Mouse (Mus musculus) cerebellum, adult 2 months (tissue): ENCODE data around the gene Dyrk3. TPM values are rescaled to one million over a fixed set of nuclear protein-coding genes. Genes with fewer than 3 reads are reported as not detected.

Experiments used
- DNase-seq, 2 experiments: peaks; one replicate each; pipeline ENCODE4 v3.0.0; 2021
- H3K27ac ChIP-seq: fragments of 200-500 bp; 2 replicates; pipeline ENCODE4 v1.5.1; 2012; ENCODE audit warnings: low read length, control low read depth, inconsistent platforms; ENCODE audit not compliant: insufficient read depth
- H3K27me3 ChIP-seq: fragments of 200-500 bp; 2 replicates; pipeline ENCODE4 v1.6.1; 2012; ENCODE audit warnings: inconsistent platforms, mild to moderate bottlenecking, low read length, moderate library complexity; ENCODE audit not compliant: control insufficient read depth, insufficient read depth
- H3K4me1 ChIP-seq: fragments of 200-500 bp; 2 replicates; pipeline ENCODE4 v1.6.1; 2011; ENCODE audit warnings: low read length; ENCODE audit not compliant: control insufficient read depth, insufficient read depth
- H3K4me3 ChIP-seq: fragments of 200-500 bp; replicated peaks from 2 replicates; pipeline ENCODE3; 2011; ENCODE audit warnings: mild to moderate bottlenecking, low read depth, low read length, control low read depth; ENCODE audit not compliant: insufficient read depth
- CTCF ChIP-seq: fragments of 200-500 bp; IDR thresholded peaks from 2 replicates; pipeline ENCODE4 v1.5.1; 2011; ENCODE audit warnings: low read depth, mild to moderate bottlenecking, control low read depth, low read length, moderate library complexity, borderline replicate concordance; ENCODE audit not compliant: insufficient read depth
- POLR2A ChIP-seq: fragments of 200-500 bp; IDR thresholded peaks from 2 replicates; pipeline ENCODE4 v1.6.1; 2011; ENCODE audit warnings: low read length, control low read depth, borderline replicate concordance; ENCODE audit not compliant: insufficient read depth
- WGBS: fragments of 180-500 bp; shearing (Covaris S2); methylation state at CpG from one replicate; pipeline ENCODE4 v1.1.7; 2018; 5-methylcytosine and 5-hydroxymethylcytosine counted together
- polyA plus RNA-seq: library from polyadenylated mRNA; depleted of rRNA; stranded (reverse); fragments of >200 nt; gene quantifications from 2 replicates; pipeline ENCODE4 v1.2.3, GENCODE M21; 2012

The Dyrk3 gene
- polyA plus RNA-seq, 1 experiment = 2.9 TPM

- H3K4me1 ChIP-seq = peaks cover 23% of the 10 kb centered on the region
- TF ChIP-seq CTCF (no peak), POLR2A (no peak)
- H3K27me3 ChIP-seq = no peaks in the 10 kb centered on the region
- DNase-seq = no peak
- H3K27ac ChIP-seq = no peak overlapping the region
- no peak overlapping the region for H3K4me3 ChIP-seq
- WGBS = 78% methylated on average over 3 of the region's 3 CpGs
Measured at GRCm38 (mm10) chr1:131091481-131091880, 46.7 kb downstream of the Dyrk3 start.

- H3K4me3 ChIP-seq = no peak overlapping the region
- no peaks in the 10 kb centered on the region for H3K27me3 ChIP-seq
- no peak overlapping the region for H3K27ac ChIP-seq
- H3K4me1 ChIP-seq = peaks cover 23% of the 10 kb centered on the region
- 72% methylated on average over 4 of the region's 4 CpGs for WGBS
- no peak for DNase-seq
- no peak for TF ChIP-seq CTCF
- no peak for TF ChIP-seq POLR2A
Measured at GRCm38 (mm10) chr1:131090877-131091276, 47.3 kb downstream of the Dyrk3 start.

- H3K4me1 ChIP-seq = peaks cover 22% of the 10 kb centered on the region
- DNase-seq = no peak
- no peaks in the 10 kb centered on the region for H3K27me3 ChIP-seq
- H3K27ac ChIP-seq = no peak overlapping the region
- TF ChIP-seq POLR2A (no peak), CTCF (no peak)
- H3K4me3 ChIP-seq = no peak overlapping the region
- WGBS = 55% methylated on average over 5 of the region's 5 CpGs
Measured at GRCm38 (mm10) chr1:131090261-131090660, 47.9 kb downstream of the Dyrk3 start.

GRCm38 (mm10) chr1:131089525-131090127, 48.5 kb downstream of the Dyrk3 start:
- Histone ChIP-seq H3K27ac (no peak overlapping the region), H3K4me1 (peaks cover 22% of the 10 kb centered on the region), H3K27me3 (no peaks in the 10 kb centered on the region), H3K4me3 (no peak overlapping the region)
- no peak for TF ChIP-seq CTCF
- no peak for TF ChIP-seq POLR2A
- DNase-seq = no peak
- WGBS = 66% methylated on average over 2 of the region's 2 CpGs

- Histone ChIP-seq H3K27me3 (no peaks in the 10 kb centered on the region), H3K27ac (no peak overlapping the region), H3K4me3 (no peak overlapping the region), H3K4me1 (peaks cover 22% of the 10 kb centered on the region)
- no peak for TF ChIP-seq CTCF
- TF ChIP-seq POLR2A = no peak
- DNase-seq = no peak
- WGBS = 49% methylated on average over 11 of the region's 11 CpGs
Measured at GRCm38 (mm10) chr1:131088547-131088946, 49.6 kb downstream of the Dyrk3 start.

- TF ChIP-seq POLR2A (no peak), CTCF (no peak)
- Histone ChIP-seq H3K4me3 (no peak overlapping the region), H3K4me1 (peaks cover 22% of the 10 kb centered on the region), H3K27ac (no peak overlapping the region), H3K27me3 (no peaks in the 10 kb centered on the region)
- WGBS = 75% methylated on average over 7 of the region's 7 CpGs
- DNase-seq = no peak
Measured at GRCm38 (mm10) chr1:131086907-131087306, 51.2 kb downstream of the Dyrk3 start.

- Histone ChIP-seq H3K4me1 (peaks cover 21% of the 10 kb centered on the region), H3K27ac (no peak overlapping the region), H3K27me3 (no peaks in the 10 kb centered on the region), H3K4me3 (no peak overlapping the region)
- TF ChIP-seq POLR2A (no peak), CTCF (no peak)
- no peak for DNase-seq
- WGBS = 29% methylated on average over 4 of the region's 4 CpGs
Measured at GRCm38 (mm10) chr1:131085957-131086739, 52.0 kb downstream of the Dyrk3 start.

GRCm38 (mm10) chr1:131085272-131085671, 52.9 kb downstream of the Dyrk3 start:
- WGBS = 67% methylated on average over 3 of the region's 3 CpGs
- TF ChIP-seq CTCF (no peak), POLR2A (no peak)
- no peak overlapping the region for H3K27ac ChIP-seq
- H3K27me3 ChIP-seq = no peaks in the 10 kb centered on the region; the same call in 1 of the 2 replicates
- H3K4me1 ChIP-seq = peaks cover 17% of the 10 kb centered on the region
- H3K4me3 ChIP-seq = no peak overlapping the region
- DNase-seq = no peak
